Mouse (Mus musculus) heart, embryonic 11.5 days (tissue): ENCODE measurements around the gene Ntrk3. TPM values are rescaled to one million over a fixed set of nuclear protein-coding genes. Genes with fewer than 3 reads are reported as not detected.

Experiments
- ATAC-seq: fragments of 200-750 bp; cut with Nextera tagmentation; replicated peaks from 2 replicates; pipeline ENCODE4 v1.8.0; 2017; ENCODE audit warnings: moderate library complexity; ENCODE audit not compliant: insufficient number of reproducible peaks, low FRiP score, low TSS enrichment
- H3K27ac ChIP-seq: fragments of 300-500 bp; sonication (generic); 2 replicates; pipeline ENCODE4 v1.5.1; 2014; ENCODE audit warnings: mild to moderate bottlenecking, low read depth, low read length
- H3K27me3 ChIP-seq: fragments of 300-500 bp; sonication (generic); 2 replicates; pipeline ENCODE4 v1.6.1; 2014; ENCODE audit warnings: mild to moderate bottlenecking, low read length, mixed read lengths; ENCODE audit not compliant: control insufficient read depth, insufficient read depth
- H3K36me3 ChIP-seq: fragments of 300-500 bp; sonication (generic); 2 replicates; pipeline ENCODE4 v1.6.1; 2014; ENCODE audit warnings: mild to moderate bottlenecking, low read length, moderate library complexity, mixed read lengths; ENCODE audit not compliant: control insufficient read depth, insufficient read depth
- H3K4me1 ChIP-seq: fragments of 300-500 bp; sonication (generic); 2 replicates; pipeline ENCODE4 v1.6.1; 2014; ENCODE audit warnings: low read length; ENCODE audit not compliant: control insufficient read depth, insufficient read depth
- H3K4me2 ChIP-seq: fragments of 300-500 bp; sonication (generic); 2 replicates; pipeline ENCODE4 v1.6.1; 2014; ENCODE audit warnings: mild to moderate bottlenecking, moderate library complexity
- H3K4me3 ChIP-seq: fragments of 300-500 bp; sonication (generic); 2 replicates; pipeline ENCODE4 v1.5.1; 2014; ENCODE audit warnings: low read depth, low read length
- H3K9ac ChIP-seq: fragments of 300-500 bp; sonication (generic); 2 replicates; pipeline ENCODE4 v1.6.1; 2014; ENCODE audit warnings: mild to moderate bottlenecking, low read depth, low read length, moderate library complexity
- H3K9me3 ChIP-seq: fragments of 300-500 bp; sonication (generic); replicated peaks from 2 replicates; pipeline ENCODE4 v1.6.1; 2016; ENCODE audit warnings: low read length; ENCODE audit not compliant: control insufficient read depth
- WGBS: fragments of 180-500 bp; shearing (Covaris S2); extraction: QIAGEN DNeasy Blood & Tissue Kit; methylation state at CpG from one replicate; pipeline ENCODE4 v1.1.7; 2014; ENCODE audit not compliant: insufficient replicate concordance; 5-methylcytosine and 5-hydroxymethylcytosine counted together
- polyA plus RNA-seq: library from polyadenylated mRNA; unstranded; fragments of >200 nt; fragmentation: Nextera tagmentation; extraction: Ambion mirVana; gene quantifications from 2 replicates; pipeline ENCODE4 v1.2.1, GENCODE M21; 2014

The Ntrk3 gene
- polyA plus RNA-seq = 1.1 and 1.8 TPM in 2 replicates

GRCm38 (mm10) chr7:78737614-78738210 lies at the start of gene Ntrk3:
Ntrk3 (minus strand) TSS chr7:78738012.
- H3K27ac ChIP-seq = no peak within 1 kb of the TSS
- H3K4me3 ChIP-seq = no peak within 1 kb of the TSS
- no peak for ATAC-seq
- H3K9ac ChIP-seq = no peak within 1 kb of the TSS
- no peaks in the 10 kb centered on the region for H3K36me3 ChIP-seq
- H3K4me1 ChIP-seq = no peaks in the 10 kb centered on the region
- H3K4me2 ChIP-seq = no peak within 1 kb of the TSS
- no peaks in the 10 kb centered on the region for H3K9me3 ChIP-seq
- WGBS = 79% methylated on average over 5 of the region's 5 CpGs
- no peaks in the 10 kb centered on the region for H3K27me3 ChIP-seq

GRCm38 (mm10) chr7:78785906-78786305 lies 48.1 kb upstream of the Ntrk3 start:
- WGBS = 74% methylated on average over 5 of the region's 5 CpGs
- H3K36me3 ChIP-seq = peaks cover 8% of the 10 kb centered on the region; the same call in 1 of the 2 replicates

GRCm38 (mm10) chr7:78782639-78783581 lies 45.1 kb upstream of the Ntrk3 start, which contains the start of the genes Mrps11 and Mrpl46:
Mrps11 (plus strand) TSS chr7:78783119.
Mrpl46 (minus strand) TSS chr7:78783531.
- Histone ChIP-seq H3K4me3 (peak within 1 kb of the TSS; percentile 97), H3K27ac (peak within 1 kb of the TSS; percentile 50; the same call in 1 of the 2 replicates), H3K4me1 (peaks cover 5% of the 10 kb centered on the region), H3K4me2 (peak within 1 kb of the TSS; percentile 90), H3K9ac (peak within 1 kb of the TSS; percentile 91), H3K36me3 (peaks cover 8% of the 10 kb centered on the region), H3K9me3 (no peaks in the 10 kb centered on the region), H3K27me3 (no peaks in the 10 kb centered on the region)
- ATAC-seq = peak; percentile 92
- under 1% methylated on average over 44 of the region's 44 CpGs for WGBS

More at GRCm38 (mm10) chr7:78785906-78786305, 48.1 kb upstream of the Ntrk3 start:
- no peaks in the 10 kb centered on the region for H3K9me3 ChIP-seq
- H3K4me2 ChIP-seq = no peak overlapping the region
- no peak overlapping the region for H3K4me3 ChIP-seq
- H3K4me1 ChIP-seq = peaks cover 5% of the 10 kb centered on the region
- H3K27ac ChIP-seq = no peak overlapping the region
- ATAC-seq = no peak
- H3K9ac ChIP-seq = no peak overlapping the region
- no peaks in the 10 kb centered on the region for H3K27me3 ChIP-seq

GRCm38 (mm10) chr7:78778741-78779140 lies 40.9 kb upstream of the Ntrk3 start:
- Histone ChIP-seq H3K9ac (no peak overlapping the region), H3K36me3 (peaks cover 23% of the 10 kb centered on the region), H3K4me2 (no peak overlapping the region), H3K9me3 (no peaks in the 10 kb centered on the region), H3K4me1 (peaks cover 5% of the 10 kb centered on the region), H3K4me3 (no peak overlapping the region), H3K27me3 (no peaks in the 10 kb centered on the region), H3K27ac (no peak overlapping the region)
- WGBS = 88% methylated on average over 5 of the region's 5 CpGs
- ATAC-seq = no peak

- no peak overlapping the region for H3K9ac ChIP-seq
- H3K27me3 ChIP-seq = peaks cover 2% of the 10 kb centered on the region; the same call in 1 of the 2 replicates
- WGBS = 79% methylated on average over 5 of the region's 5 CpGs
Observed at GRCm38 (mm10) chr7:78770936-78771335, 33.1 kb upstream of the Ntrk3 start.

GRCm38 (mm10) chr7:78769075-78769652 lies 31.4 kb upstream of the Ntrk3 start:
- no peak overlapping the region for H3K4me2 ChIP-seq
- H3K27me3 ChIP-seq = peaks cover 2% of the 10 kb centered on the region; the same call in 1 of the 2 replicates
- no peak overlapping the region for H3K9ac ChIP-seq
- no peaks in the 10 kb centered on the region for H3K9me3 ChIP-seq
- no peak for ATAC-seq
- no peak overlapping the region for H3K4me3 ChIP-seq
- no peaks in the 10 kb centered on the region for H3K4me1 ChIP-seq
- no peak overlapping the region for H3K27ac ChIP-seq
- 50% methylated on average over 7 of the region's 7 CpGs for WGBS
- H3K36me3 ChIP-seq = no peaks in the 10 kb centered on the region

More at GRCm38 (mm10) chr7:78770936-78771335, 33.1 kb upstream of the Ntrk3 start:
- H3K36me3 ChIP-seq = peaks cover 6% of the 10 kb centered on the region
- no peak overlapping the region for H3K27ac ChIP-seq
- no peaks in the 10 kb centered on the region for H3K9me3 ChIP-seq
- H3K4me3 ChIP-seq = no peak overlapping the region
- no peaks in the 10 kb centered on the region for H3K4me1 ChIP-seq
- H3K4me2 ChIP-seq = no peak overlapping the region
- ATAC-seq = no peak

- Histone ChIP-seq H3K9me3 (no peaks in the 10 kb centered on the region), H3K27ac (no peak overlapping the region), H3K9ac (no peak overlapping the region), H3K4me3 (no peak overlapping the region), H3K4me2 (no peak overlapping the region), H3K4me1 (no peaks in the 10 kb centered on the region), H3K36me3 (no peaks in the 10 kb centered on the region), H3K27me3 (peaks cover 2% of the 10 kb centered on the region; the same call in 1 of the 2 replicates)
- ATAC-seq = no peak
- WGBS = 86% methylated on average over 12 of the region's 12 CpGs
Observed at GRCm38 (mm10) chr7:78767929-78768531, 30.2 kb upstream of the Ntrk3 start.
